Mouse (Mus musculus) lung, postnatal 0 days (tissue): ENCODE data around the gene Ctu2. TPM values are rescaled to one million over a fixed set of nuclear protein-coding genes. Genes with fewer than 3 reads are reported as not detected.

Source experiments
- ATAC-seq: fragments of 200-750 bp; cut with Nextera tagmentation; 2 replicates; pipeline ENCODE4 v1.8.0; 2017; ENCODE audit warnings: moderate library complexity
- DNase-seq: peaks from one replicate; pipeline ENCODE4 v3.0.0-alpha.2; 2016; ENCODE audit warnings: low spot score
- H3K27ac ChIP-seq: fragments of 300-500 bp; sonication (generic); 2 replicates; pipeline ENCODE4 v1.5.1; 2014; ENCODE audit warnings: antibody characterized with exemption, mild to moderate bottlenecking, low read length, mixed read lengths
- H3K27me3 ChIP-seq: fragments of 300-500 bp; sonication (generic); replicated peaks from 2 replicates; pipeline ENCODE4 v1.6.1; 2014; ENCODE audit warnings: low read length, mixed read lengths; ENCODE audit not compliant: insufficient read depth
- H3K36me3 ChIP-seq: fragments of 300-500 bp; sonication (generic); 2 replicates; pipeline ENCODE4 v1.6.1; 2014; ENCODE audit warnings: low read length, mixed read lengths; ENCODE audit not compliant: insufficient read depth
- H3K4me1 ChIP-seq: fragments of 300-500 bp; sonication (generic); 2 replicates; pipeline ENCODE4 v1.6.1; 2014; ENCODE audit warnings: antibody characterized with exemption, low read depth, low read length, mixed read lengths; ENCODE audit not compliant: insufficient read depth
- H3K4me2 ChIP-seq: fragments of 300-500 bp; sonication (generic); replicated peaks from 2 replicates; pipeline ENCODE4 v1.6.1; 2014; ENCODE audit warnings: low read depth, mild to moderate bottlenecking, low read length, moderate library complexity, mixed read lengths
- H3K4me3 ChIP-seq: fragments of 300-500 bp; sonication (generic); 2 replicates; pipeline ENCODE4 v1.5.1; 2014; ENCODE audit warnings: low read depth, low read length
- H3K9ac ChIP-seq: fragments of 300-500 bp; sonication (generic); replicated peaks from 2 replicates; pipeline ENCODE4 v1.6.1; 2014; ENCODE audit warnings: low read depth, mild to moderate bottlenecking
- H3K9me3 ChIP-seq: fragments of 300-500 bp; sonication (generic); 2 replicates; pipeline ENCODE4 v1.6.1; 2016; ENCODE audit warnings: low read length, mixed read lengths
- CTCF ChIP-seq: IDR thresholded peaks from 2 replicates; pipeline ENCODE4 v1.5.1; 2016; ENCODE audit warnings: antibody characterized with exemption, mild to moderate bottlenecking
- EP300 ChIP-seq: IDR thresholded peaks from 2 replicates; pipeline ENCODE4 v1.6.1; 2016; ENCODE audit warnings: antibody characterized with exemption, mild to moderate bottlenecking, control low read depth
- WGBS: fragments of 180-500 bp; shearing (Covaris S2); extraction: QIAGEN DNeasy Blood & Tissue Kit; methylation state at CpG from one replicate; pipeline ENCODE4 v1.1.7; 2014; 5-methylcytosine and 5-hydroxymethylcytosine counted together
- polyA plus RNA-seq: library from polyadenylated mRNA; unstranded; fragments of >200 nt; fragmentation: Nextera tagmentation; extraction: Ambion mirVana; gene quantifications from 2 replicates; pipeline ENCODE4 v1.2.1, GENCODE M21; 2015

Gene Ctu2
- polyA plus RNA-seq, 1 experiment from 2014 or later: 25.9 TPM

DNA sequence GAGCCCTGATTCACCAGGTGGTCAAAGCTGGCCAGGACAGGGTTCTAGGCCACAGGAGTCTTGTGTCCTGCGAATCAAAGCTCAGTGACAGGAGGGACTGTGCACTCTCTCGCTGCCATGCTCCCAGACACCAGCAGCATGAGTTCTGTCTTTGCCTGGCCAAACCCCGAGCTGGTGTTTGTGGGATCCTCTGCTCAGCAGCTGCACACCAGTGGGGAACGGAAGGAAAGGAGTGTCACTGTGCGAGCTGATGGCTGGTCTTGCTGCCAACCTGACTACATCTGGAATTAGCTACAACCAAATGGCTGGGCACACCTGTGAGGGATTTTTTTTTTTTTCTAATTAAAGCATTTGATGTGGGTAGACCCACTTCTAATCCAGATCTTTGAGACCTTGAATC lies 5.3 kb upstream of the Ctu2 start:
- Histone ChIP-seq H3K9ac (no peak overlapping the region), H3K4me2 (no peak overlapping the region), H3K9me3 (no peaks in the 10 kb centered on the region), H3K27me3 (no peaks in the 10 kb centered on the region), H3K36me3 (peaks cover 14% of the 10 kb centered on the region; the same call in 1 of the 2 replicates), H3K4me1 (peaks cover 3% of the 10 kb centered on the region; the same call in 1 of the 2 replicates), H3K27ac (no peak overlapping the region), H3K4me3 (no peak overlapping the region)
- no peak for DNase-seq
- TF ChIP-seq CTCF (no peak), EP300 (no peak)
- ATAC-seq: no peak
- 84% methylated on average over 5 of the region's 5 CpGs for WGBS

DNA sequence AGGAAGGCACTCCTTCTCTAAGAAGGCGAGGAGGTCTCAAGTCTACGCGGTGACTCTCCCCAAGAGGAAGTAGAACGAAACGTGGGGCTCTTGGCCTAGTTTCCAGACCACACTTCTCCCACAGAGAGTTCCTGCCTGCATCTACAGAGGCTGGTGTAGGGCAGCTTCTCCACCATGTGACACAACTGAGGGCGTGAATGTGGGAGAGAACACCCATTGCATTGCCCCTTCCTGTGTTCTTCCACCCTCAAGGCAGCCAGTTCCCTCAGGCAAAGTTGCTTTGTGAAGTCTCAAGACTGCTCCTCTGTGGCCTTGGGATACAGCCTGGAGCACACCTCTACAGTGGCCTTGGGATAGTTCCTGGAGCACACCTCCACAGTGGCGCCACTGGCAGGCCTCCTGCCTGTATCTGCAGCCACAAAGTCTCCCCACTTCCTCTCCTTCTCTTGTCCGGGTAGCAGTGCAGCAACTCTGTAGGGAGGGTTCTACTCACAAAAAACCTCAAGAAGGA lies 2.0 kb upstream of the Ctu2 start:
- peaks cover 3% of the 10 kb centered on the region; the same call in 1 of the 2 replicates for H3K4me1 ChIP-seq
- H3K4me2 ChIP-seq: no peak overlapping the region
- ATAC-seq (no peak), DNase-seq (peak; percentile 36)
- H3K9me3 ChIP-seq: no peaks in the 10 kb centered on the region
- H3K27ac ChIP-seq: no peak overlapping the region
- H3K9ac ChIP-seq: no peak overlapping the region
- no peak for TF ChIP-seq CTCF
- no peak for TF ChIP-seq EP300
- 81% methylated on average over 8 of the region's 8 CpGs for WGBS
- no peaks in the 10 kb centered on the region for H3K27me3 ChIP-seq
- peaks cover 3% of the 10 kb centered on the region; the same call in 1 of the 2 replicates for H3K36me3 ChIP-seq
- H3K4me3 ChIP-seq: no peak overlapping the region

DNA sequence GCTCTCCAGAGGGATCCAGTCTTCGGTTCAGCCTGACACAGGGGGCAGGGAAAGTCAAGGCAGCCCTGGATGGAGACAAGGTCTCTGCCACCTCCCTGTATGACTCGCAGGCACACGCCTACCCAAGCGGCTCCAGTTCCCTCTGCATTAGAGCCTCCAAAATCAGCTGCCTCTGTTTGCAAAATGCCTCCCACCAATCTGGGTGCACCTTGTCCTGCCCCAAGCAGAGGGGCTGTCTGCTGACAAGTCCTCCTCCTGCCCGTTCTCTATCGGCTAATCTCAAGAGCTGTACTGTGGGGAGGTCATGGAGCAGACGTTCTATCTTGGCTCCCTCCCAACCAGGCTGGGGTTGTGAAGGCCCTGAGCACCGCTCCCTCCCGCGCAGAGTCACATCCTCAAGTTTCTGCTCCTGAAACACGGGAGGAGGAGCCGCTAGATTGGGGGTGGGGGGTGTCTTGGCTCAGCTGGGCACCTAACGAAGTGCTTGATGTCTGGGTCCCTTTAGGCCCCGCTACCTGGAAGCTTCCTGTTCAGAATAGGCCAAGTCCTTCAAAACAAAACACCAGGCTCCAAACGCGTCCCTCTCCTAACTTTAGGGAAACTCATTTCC lies 887 bp upstream of the Ctu2 start:
- WGBS: 2% methylated on average over 16 of the region's 16 CpGs
- DNase-seq: peak; percentile 70
- Histone ChIP-seq H3K4me3 (peak overlapping the region; percentile 96), H3K36me3 (peaks cover 8% of the 10 kb centered on the region; the same call in 1 of the 2 replicates), H3K27ac (peak overlapping the region; percentile 80), H3K9ac (peak overlapping the region; percentile 77), H3K27me3 (no peaks in the 10 kb centered on the region), H3K4me1 (peaks cover 3% of the 10 kb centered on the region; the same call in 1 of the 2 replicates), H3K4me2 (peak overlapping the region; percentile 80), H3K9me3 (no peaks in the 10 kb centered on the region)
- peak; percentile 22 for ATAC-seq
- TF ChIP-seq CTCF (no peak), EP300 (no peak)

DNA sequence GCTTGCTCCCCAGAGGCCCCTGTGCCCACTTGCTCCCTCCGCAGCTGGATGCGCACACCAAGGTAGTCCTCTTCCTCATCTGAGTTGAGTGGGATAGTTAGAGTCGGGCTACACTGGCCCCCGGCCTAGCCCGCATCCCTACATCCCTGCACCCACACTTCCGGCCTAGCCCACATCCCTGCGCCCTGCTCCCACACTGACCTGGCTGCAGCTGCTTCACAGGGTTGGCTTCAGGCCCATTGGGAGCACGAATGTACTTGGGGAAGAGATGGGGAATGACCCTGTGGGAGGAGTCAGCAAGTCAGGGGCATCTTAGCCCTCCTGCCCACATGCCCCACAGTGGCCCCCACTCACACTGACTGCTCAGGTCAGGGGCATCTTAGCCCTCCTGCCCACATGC lies 6.5 kb downstream of the Ctu2 start:
- ATAC-seq (peak; percentile 14; the same call in 1 of the 2 replicates), DNase-seq (no peak)
- Histone ChIP-seq H3K9me3 (no peaks in the 10 kb centered on the region), H3K27ac (no peak overlapping the region), H3K9ac (no peak overlapping the region), H3K4me3 (no peak overlapping the region), H3K4me1 (no peaks in the 10 kb centered on the region), H3K36me3 (peaks cover 57% of the 10 kb centered on the region), H3K27me3 (no peaks in the 10 kb centered on the region), H3K4me2 (no peak overlapping the region)
- WGBS: 87% methylated on average over 8 of the region's 8 CpGs
- TF ChIP-seq CTCF: no peak

DNA sequence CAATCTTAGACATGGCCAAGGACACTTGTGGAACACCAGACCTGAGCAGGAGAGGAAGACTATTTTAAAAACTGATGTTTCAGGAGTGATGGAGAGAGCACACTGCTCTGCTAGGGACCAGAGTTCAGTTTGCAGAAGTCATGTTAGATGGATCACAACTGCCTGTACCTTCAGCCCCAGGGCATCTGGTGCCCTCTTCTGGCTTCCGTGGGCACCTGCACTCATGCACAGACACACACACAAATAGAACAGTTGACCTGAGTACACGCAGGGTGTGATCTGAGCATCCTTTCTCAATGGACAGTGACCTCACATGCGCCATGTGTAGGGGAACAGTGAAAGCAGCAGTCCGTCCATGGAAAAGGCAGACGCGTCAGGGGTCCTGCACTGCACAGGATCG lies 7.9 kb downstream of the Ctu2 start:
- Histone ChIP-seq H3K4me1 (no peaks in the 10 kb centered on the region), H3K27me3 (no peaks in the 10 kb centered on the region), H3K36me3 (peaks cover 61% of the 10 kb centered on the region), H3K4me3 (no peak overlapping the region), H3K4me2 (no peak overlapping the region), H3K27ac (no peak overlapping the region), H3K9ac (no peak overlapping the region), H3K9me3 (no peaks in the 10 kb centered on the region)
- TF ChIP-seq CTCF (peak; percentile 48), EP300 (no peak)
- no peak for DNase-seq
- 96% methylated on average over 7 of the region's 7 CpGs for WGBS
- ATAC-seq: no peak

DNA sequence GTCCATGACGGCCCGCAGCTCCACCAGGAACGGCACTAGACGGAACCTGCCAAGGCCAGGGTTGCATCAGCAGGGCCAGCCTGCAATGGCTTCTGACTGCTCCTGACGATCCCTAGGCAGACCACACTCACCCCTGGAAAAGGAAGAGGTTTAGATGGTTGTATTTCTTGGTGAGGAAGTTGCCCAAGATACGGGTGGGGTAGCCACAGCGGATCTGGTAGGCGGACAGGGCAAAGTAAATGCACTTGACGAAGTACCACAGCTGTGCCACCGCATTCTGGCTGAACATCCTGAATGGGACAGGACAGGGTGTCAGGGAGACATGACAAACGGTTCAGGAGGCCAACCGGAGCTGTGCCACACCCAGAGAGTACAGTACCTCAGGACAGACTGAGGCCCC lies 8.9 kb downstream of the Ctu2 start:
- Histone ChIP-seq H3K27ac (no peak overlapping the region), H3K4me2 (no peak overlapping the region), H3K27me3 (no peaks in the 10 kb centered on the region), H3K4me1 (no peaks in the 10 kb centered on the region), H3K36me3 (peaks cover 55% of the 10 kb centered on the region), H3K9me3 (no peaks in the 10 kb centered on the region), H3K4me3 (no peak overlapping the region), H3K9ac (no peak overlapping the region)
- ATAC-seq (no peak), DNase-seq (no peak)
- TF ChIP-seq EP300: no peak
- 80% methylated on average over 12 of the region's 12 CpGs for WGBS
